22 mouse cellular contexts compared by ENCODE assay signal in genomic region chr2:58496647-58497410, GRCm38 (mm10). TPM values are rescaled to one million over a fixed set of nuclear protein-coding genes. Genes with fewer than 3 reads are reported as not detected.
DNase-seq lines count a peak whose midpoint lies in the region; ATAC-seq and TF ChIP-seq lines count a peak whose summit lies in the region.
"Had no signal": no experiment of that assay in that cellular context is flagged by ENCODE, and none has a peak within 500 bp of the region (broad histone marks: within the 10 kb centered on the region; RNA-seq: fewer than 3 reads in every experiment).

No protein-coding gene starts in this region.

- peak; percentile 65; the same call in 1 of the 2 replicates for ATAC-seq in neural tube, embryonic 14.5 days (ENCODE audit: low read depth)
- no peak for ATAC-seq in neural tube, embryonic 15.5 days (ENCODE audit: low FRiP score)
- ATAC-seq in heart, embryonic 16.5 days (replicated peaks; ENCODE audit: extremely low read depth, insufficient read depth, low FRiP score), result peak; percentile 72; the same call in 1 of the 2 replicates
- ATAC-seq in cerebellum, adult (ENCODE audit: insufficient number of reproducible peaks, low FRiP score, low TSS enrichment), result no peak
- ATAC-seq: lung, postnatal 0 days had no signal

- H3K79me2 ChIP-seq in heart, adult 2 months (replicated peaks; ENCODE audit: control insufficient read depth, insufficient read depth, low read length), result peaks cover 5% of the 10 kb centered on the region
- 0 out of 2 replicates have a peak, but pooled peaks cover 5% of the 10 kb centered on the region for H3K79me2 ChIP-seq in macrophage (ENCODE audit: inconsistent target)

- H3K4me1 ChIP-seq in heart, adult 2 months (ENCODE audit: control insufficient read depth, insufficient read depth, low read length), result peaks cover 4% of the 10 kb centered on the region
- H3K4me1 ChIP-seq in neural tube, embryonic 14.5 days (ENCODE audit: control insufficient read depth, insufficient read depth, low read length), result peaks cover 7% of the 10 kb centered on the region
- peaks cover 10% of the 10 kb centered on the region for H3K4me1 ChIP-seq in neural tube, embryonic 15.5 days
- peaks cover 10% of the 10 kb centered on the region for H3K4me1 ChIP-seq in heart, embryonic 16.5 days (ENCODE audit: control insufficient read depth, insufficient read depth, low read length)
- H3K4me1 ChIP-seq in hindbrain, embryonic 10.5 days (replicated peaks), result peaks cover 13% of the 10 kb centered on the region; the same call in 1 of the 2 replicates

- H3K9me3 ChIP-seq in neural tube, embryonic 14.5 days (ENCODE audit: control insufficient read depth, low read length), result no peaks in the 10 kb centered on the region
- no peaks in the 10 kb centered on the region for H3K9me3 ChIP-seq in neural tube, embryonic 15.5 days (replicated peaks)
- H3K9me3 ChIP-seq in heart, embryonic 16.5 days (replicated peaks; ENCODE audit: control insufficient read depth, low read length), result 0 out of 2 replicates have a peak, but pooled peaks cover 2% of the 10 kb centered on the region
- H3K9me3 ChIP-seq in hindbrain, embryonic 10.5 days, result no peaks in the 10 kb centered on the region
- H3K9me3 ChIP-seq: embryonic facial prominence, embryonic 12.5 days; forebrain, embryonic 10.5 days; hindbrain, embryonic 13.5 days; neural tube, embryonic 13.5 days had no signal

- H3K9ac ChIP-seq in heart, adult 2 months (ENCODE audit: low read depth, low read length), result no peak overlapping the region
- no peak overlapping the region for H3K9ac ChIP-seq in neural tube, embryonic 14.5 days (replicated peaks; ENCODE audit: low read depth, low read length)
- no peak overlapping the region for H3K9ac ChIP-seq in neural tube, embryonic 15.5 days (replicated peaks)
- H3K9ac ChIP-seq in heart, embryonic 16.5 days (ENCODE audit: low read length), result no peak overlapping the region
- H3K9ac ChIP-seq: embryonic facial prominence, embryonic 12.5 days; hindbrain, embryonic 13.5 days; neural tube, embryonic 13.5 days had no signal

- H3K4me2 ChIP-seq in neural tube, embryonic 14.5 days (ENCODE audit: low read depth, low read length), result no peak overlapping the region
- H3K4me2 ChIP-seq in neural tube, embryonic 15.5 days, result no peak overlapping the region
- H3K4me2 ChIP-seq in heart, embryonic 16.5 days (ENCODE audit: low read depth, low read length), result no peak overlapping the region
- H3K4me2 ChIP-seq: embryonic facial prominence, embryonic 12.5 days; hindbrain, embryonic 13.5 days; liver, embryonic 11.5 days; neural tube, embryonic 13.5 days had no signal

- no peak overlapping the region for H3K4me3 ChIP-seq in heart, adult 2 months
- H3K4me3 ChIP-seq in neural tube, embryonic 14.5 days (ENCODE audit: low read depth, low read length), result no peak overlapping the region
- no peak overlapping the region for H3K4me3 ChIP-seq in neural tube, embryonic 15.5 days (replicated peaks)
- H3K4me3 ChIP-seq in heart, embryonic 16.5 days (ENCODE audit: low read length), result no peak overlapping the region
- H3K4me3 ChIP-seq in macrophage (ENCODE audit: inconsistent target), result no peak overlapping the region
- no peak overlapping the region for H3K4me3 ChIP-seq in hindbrain, embryonic 10.5 days
- H3K4me3 ChIP-seq: embryonic facial prominence, embryonic 12.5 days; forebrain, embryonic 10.5 days; hindbrain, embryonic 13.5 days; neural tube, embryonic 13.5 days had no signal

- H3K27me3 ChIP-seq in heart, adult 2 months (ENCODE audit: control insufficient read depth, insufficient read depth, low read length), result no peaks in the 10 kb centered on the region
- H3K27me3 ChIP-seq in neural tube, embryonic 14.5 days (ENCODE audit: control insufficient read depth, insufficient read depth, low read length), result no peaks in the 10 kb centered on the region
- H3K27me3 ChIP-seq in neural tube, embryonic 15.5 days (replicated peaks), result no peaks in the 10 kb centered on the region
- H3K27me3 ChIP-seq in heart, embryonic 16.5 days (ENCODE audit: control insufficient read depth, insufficient read depth, low read length), result no peaks in the 10 kb centered on the region
- no peaks in the 10 kb centered on the region for H3K27me3 ChIP-seq in hindbrain, embryonic 10.5 days (ENCODE audit: insufficient read depth, poor library complexity, severe bottlenecking)
- H3K27me3 ChIP-seq: embryonic facial prominence, embryonic 12.5 days; hindbrain, embryonic 13.5 days; neural tube, embryonic 13.5 days had no signal

- no peak overlapping the region for H3K27ac ChIP-seq in heart, adult 2 months
- H3K27ac ChIP-seq in neural tube, embryonic 14.5 days (ENCODE audit: low read depth, low read length), result no peak overlapping the region
- no peak overlapping the region for H3K27ac ChIP-seq in neural tube, embryonic 15.5 days (replicated peaks)
- no peak overlapping the region for H3K27ac ChIP-seq in heart, embryonic 16.5 days (ENCODE audit: low read length)
- H3K27ac ChIP-seq in macrophage, result peak overlapping the region; percentile 8; the same call in 1 of the 2 replicates
- no peak overlapping the region for H3K27ac ChIP-seq in hindbrain, embryonic 10.5 days
- H3K27ac ChIP-seq: embryonic facial prominence, embryonic 12.5 days; forebrain, embryonic 10.5 days; hindbrain, embryonic 13.5 days; neural tube, embryonic 13.5 days had no signal

- no peak for TF ChIP-seq EP300 in heart, adult 2 months (IDR thresholded peaks at IDR 0.05; ENCODE audit: insufficient read depth, low read depth, low read length)

- 44% methylated on average over 8 of the region's 8 CpGs for WGBS in heart, adult 2 months
- 65% methylated on average over 8 of the region's 8 CpGs for WGBS in neural tube, embryonic 14.5 days
- 69% methylated on average over 8 of the region's 8 CpGs for WGBS in neural tube, embryonic 15.5 days
- WGBS in heart, embryonic 16.5 days, result 49% methylated on average over 8 of the region's 8 CpGs
- WGBS in macrophage (ENCODE audit: missing documents), result 27% methylated on average over 8 of the region's 8 CpGs
- 82% methylated on average over 8 of the region's 8 CpGs for WGBS in hindbrain, embryonic 10.5 days

- no peak for TF ChIP-seq POLR2A in heart, adult 2 months (IDR thresholded peaks at IDR 0.05; ENCODE audit: insufficient read depth, low read depth, low read length)

- DNase-seq in heart, adult 2 months, result peak; percentile 38
- no peak for DNase-seq in heart, adult 9 months (ENCODE audit: low spot score in 2 of 2)
- DNase-seq in hindbrain, embryonic 10.5 days (ENCODE audit: low spot score), result no peak
- DNase-seq: adrenal gland, postnatal 10 days; cerebellum, postnatal 10 days; kidney, adult 11 months; kidney, postnatal 25 days; layer of hippocampus, adult 9-11 months; thymus, postnatal 14 days had no signal

- intact Hi-C loops in heart, adult 2 months (cut with DNase I), result no loop called here

- no peak for TF ChIP-seq CTCF in heart, adult 2 months (IDR thresholded peaks at IDR 0.05)

- no peaks in the 10 kb centered on the region; the same call in 1 of the 2 replicates for H3K36me3 ChIP-seq in heart, adult 2 months (ENCODE audit: control insufficient read depth, insufficient read depth, low read length)
- no peaks in the 10 kb centered on the region for H3K36me3 ChIP-seq in neural tube, embryonic 14.5 days (ENCODE audit: control insufficient read depth, insufficient read depth, low read length)
- H3K36me3 ChIP-seq in neural tube, embryonic 15.5 days, result no peaks in the 10 kb centered on the region
- peaks cover 9% of the 10 kb centered on the region; the same call in 1 of the 2 replicates for H3K36me3 ChIP-seq in heart, embryonic 16.5 days (ENCODE audit: control insufficient read depth, insufficient read depth)
- H3K36me3 ChIP-seq in macrophage (ENCODE audit: inconsistent target), result no peaks in the 10 kb centered on the region
- H3K36me3 ChIP-seq in hindbrain, embryonic 10.5 days, result peaks cover 9% of the 10 kb centered on the region; the same call in 1 of the 2 replicates
- H3K36me3 ChIP-seq: embryonic facial prominence, embryonic 12.5 days; G1E; hindbrain, embryonic 13.5 days; neural tube, embryonic 13.5 days had no signal

RNA-seq across cellular contexts. Expression of gene Gm17409, which starts 26.9 kb away (rescaled TPM):
- not detected for total RNA-seq in heart, adult 2 months (2021)
- polyA plus RNA-seq in heart, adult 2 months (2012; rRNA removed), result not detected in 2 replicates
- 0.21 TPM in 1 of 2 replicates, not detected in the other for polyA plus RNA-seq in neural tube, embryonic 14.5 days (2014; fragmentation: Nextera tagmentation; extraction: Ambion mirVana)
- not detected in 2 replicates for polyA plus RNA-seq in neural tube, embryonic 15.5 days (2015; fragmentation: Nextera tagmentation; extraction: Ambion mirVana)
- not detected in 2 replicates for polyA plus RNA-seq in heart, embryonic 16.5 days (2015; fragmentation: Nextera tagmentation; extraction: Ambion mirVana)
- not detected for total RNA-seq in macrophage (2018; cell fraction: chromatin; rRNA removed)
- total RNA-seq in macrophage (2018; cell fraction: cytosol; rRNA removed), result not detected
- total RNA-seq in macrophage (2018; cell fraction: nucleus; rRNA removed), result not detected
- not detected in 3 replicates for polyA plus RNA-seq in macrophage (2018)
- 0.17 TPM in 1 of 2 replicates, not detected in the other for polyA plus RNA-seq in hindbrain, embryonic 10.5 days (2016; fragmentation: Nextera tagmentation; extraction: Ambion mirVana)
- total RNA-seq: adrenal gland, postnatal 10 days; G1E; left cerebral cortex, postnatal 10 days had no signal
- polyA plus RNA-seq: embryonic facial prominence, embryonic 12.5 days; forebrain, embryonic 10.5 days; G1E; hindbrain, embryonic 13.5 days; liver, embryonic 11.5 days; lung, postnatal 0 days; neural tube, embryonic 13.5 days had no signal

Comparison
In these comparisons a context has a peak if more than half of its experiments do, and no peak if none do; other contexts are left out.
1. DNase-seq: peak in heart, adult 2 months (2 of 2); none in heart, adult 9 months (0 of 2) and hindbrain, embryonic 10.5 days (single experiment).
2. ATAC-seq: peak in neural tube, embryonic 14.5 days (single experiment) and heart, embryonic 16.5 days (single experiment); none in neural tube, embryonic 15.5 days (single experiment) and cerebellum, adult (single experiment).